Comparison of ENCODE assay signal across 23 mouse cellular contexts in the genomic region with DNA sequence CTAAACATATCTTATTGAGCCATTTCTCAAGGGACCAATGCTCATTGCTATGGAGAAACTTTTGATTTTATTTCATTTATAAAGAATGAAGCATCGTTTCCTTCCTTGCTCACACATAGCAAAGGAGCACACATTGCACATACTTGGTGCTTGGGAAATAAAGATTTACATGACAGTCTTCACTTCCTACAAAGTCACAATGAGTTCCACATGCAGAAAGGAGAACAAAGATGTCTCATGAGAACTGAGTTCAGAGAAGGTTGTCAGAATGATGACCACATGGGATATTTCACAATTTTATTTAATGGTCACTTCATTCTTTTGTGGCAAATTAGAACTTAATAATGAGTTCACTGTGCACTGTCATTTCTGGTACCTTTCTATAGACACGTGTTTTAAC.
DNase-seq lines count a peak whose midpoint lies in the region; ATAC-seq lines count a peak whose summit lies in the region.
"Had no signal": no experiment of that assay in that cellular context is flagged by ENCODE, and none has a peak within 500 bp of the region (broad histone marks: within the 10 kb centered on the region; RNA-seq: fewer than 3 reads in every experiment).

No protein-coding gene starts in this region.

- H3K4me3 ChIP-seq in macrophage (ENCODE audit: inconsistent target) = no peak overlapping the region
- no peak overlapping the region for H3K4me3 ChIP-seq in heart, embryonic 12.5 days
- no peak overlapping the region for H3K4me3 ChIP-seq in hindbrain, embryonic 14.5 days (replicated peaks; ENCODE audit: low read length)
- H3K4me3 ChIP-seq: embryonic facial prominence, embryonic 13.5 days; forebrain, embryonic 12.5 days; heart, adult 2 months; hindbrain, embryonic 10.5 days; hindbrain, embryonic 15.5 days had no signal

- no peaks in the 10 kb centered on the region for H3K79me2 ChIP-seq in macrophage (ENCODE audit: inconsistent target)

- peak; percentile 2 for DNase-seq in lung, postnatal 25 days (ENCODE audit: low spot score)
- DNase-seq in lung, postnatal 10 days = no peak
- DNase-seq in hindbrain, embryonic 14.5 days (ENCODE audit: low spot score) = no peak
- DNase-seq in layer of hippocampus, adult 9-11 months = no peak
- DNase-seq: adrenal gland, adult 8-10 months; adrenal gland, postnatal 36 days; B cell, adult 2 months; cerebellum, adult 11 months; cerebellum, adult 9-10 months; cerebellum, postnatal 25 days; gastrocnemius, postnatal 10 days; heart, adult 2 months had no signal

- H3K9ac ChIP-seq in heart, embryonic 12.5 days = no peak overlapping the region
- H3K9ac ChIP-seq in hindbrain, embryonic 14.5 days = no peak overlapping the region
- H3K9ac ChIP-seq: embryonic facial prominence, embryonic 13.5 days; forebrain, embryonic 12.5 days; hindbrain, embryonic 15.5 days had no signal

- 0 out of 2 replicates have a peak, but pooled peaks have one; percentile 13 for ATAC-seq in neutrophil, adult 5-6 weeks (ENCODE audit: extremely low read depth, insufficient number of reproducible peaks, low FRiP score, poor library complexity, severe bottlenecking)
- ATAC-seq in heart, embryonic 12.5 days (ENCODE audit: insufficient number of reproducible peaks, low FRiP score) = no peak
- no peak for ATAC-seq in hindbrain, embryonic 14.5 days (ENCODE audit: low FRiP score)
- ATAC-seq: CD4-positive, CD25-positive, alpha-beta regulatory T cell, adult 4 months; forebrain, embryonic 16.5 days had no signal

- H3K27me3 ChIP-seq in heart, embryonic 12.5 days (replicated peaks) = no peaks in the 10 kb centered on the region
- no peaks in the 10 kb centered on the region for H3K27me3 ChIP-seq in hindbrain, embryonic 14.5 days (ENCODE audit: control insufficient read depth, insufficient read depth, low read length)
- H3K27me3 ChIP-seq: embryonic facial prominence, embryonic 13.5 days; forebrain, embryonic 12.5 days; hindbrain, embryonic 15.5 days had no signal

- no peaks in the 10 kb centered on the region for H3K4me1 ChIP-seq in heart, embryonic 12.5 days (replicated peaks)
- no peaks in the 10 kb centered on the region for H3K4me1 ChIP-seq in hindbrain, embryonic 14.5 days (replicated peaks; ENCODE audit: control insufficient read depth, insufficient read depth, low read length)
- H3K4me1 ChIP-seq: embryonic facial prominence, embryonic 13.5 days; forebrain, embryonic 12.5 days; hindbrain, embryonic 10.5 days; hindbrain, embryonic 15.5 days had no signal

- H3K36me3 ChIP-seq in macrophage (ENCODE audit: inconsistent target) = no peaks in the 10 kb centered on the region
- no peaks in the 10 kb centered on the region for H3K36me3 ChIP-seq in heart, embryonic 12.5 days
- no peaks in the 10 kb centered on the region for H3K36me3 ChIP-seq in hindbrain, embryonic 14.5 days (replicated peaks; ENCODE audit: control insufficient read depth, insufficient read depth)
- H3K36me3 ChIP-seq: embryonic facial prominence, embryonic 13.5 days; forebrain, embryonic 12.5 days; G1E; hindbrain, embryonic 10.5 days; hindbrain, embryonic 15.5 days had no signal

- H3K4me2 ChIP-seq in heart, embryonic 12.5 days = no peak overlapping the region
- no peak overlapping the region for H3K4me2 ChIP-seq in hindbrain, embryonic 14.5 days (replicated peaks)
- H3K4me2 ChIP-seq: embryonic facial prominence, embryonic 13.5 days; forebrain, embryonic 12.5 days; heart, embryonic 11.5 days; hindbrain, embryonic 15.5 days had no signal

- no peaks in the 10 kb centered on the region for H3K9me3 ChIP-seq in heart, embryonic 12.5 days (replicated peaks)
- H3K9me3 ChIP-seq in hindbrain, embryonic 14.5 days (ENCODE audit: control insufficient read depth, low read length) = no peaks in the 10 kb centered on the region
- H3K9me3 ChIP-seq: embryonic facial prominence, embryonic 13.5 days; forebrain, embryonic 12.5 days; G1E; hindbrain, embryonic 10.5 days; hindbrain, embryonic 15.5 days had no signal

- peak overlapping the region; percentile 39 for H3K27ac ChIP-seq in macrophage
- no peak overlapping the region for H3K27ac ChIP-seq in heart, embryonic 12.5 days (ENCODE audit: poor library complexity, severe bottlenecking)
- H3K27ac ChIP-seq in hindbrain, embryonic 14.5 days = no peak overlapping the region
- H3K27ac ChIP-seq: embryonic facial prominence, embryonic 13.5 days; forebrain, embryonic 12.5 days; heart, adult 2 months; hindbrain, embryonic 10.5 days; hindbrain, embryonic 15.5 days had no signal

- WGBS in macrophage (ENCODE audit: missing documents) = 21% methylated on average over 2 of the region's 2 CpGs
- WGBS in heart, embryonic 12.5 days = 80% methylated on average over 2 of the region's 2 CpGs
- WGBS in hindbrain, embryonic 14.5 days = 94% methylated on average over 2 of the region's 2 CpGs
